Mouse (Mus musculus): ENCODE data around the gene Uqcrc2.

Gene Uqcrc2

DNA sequence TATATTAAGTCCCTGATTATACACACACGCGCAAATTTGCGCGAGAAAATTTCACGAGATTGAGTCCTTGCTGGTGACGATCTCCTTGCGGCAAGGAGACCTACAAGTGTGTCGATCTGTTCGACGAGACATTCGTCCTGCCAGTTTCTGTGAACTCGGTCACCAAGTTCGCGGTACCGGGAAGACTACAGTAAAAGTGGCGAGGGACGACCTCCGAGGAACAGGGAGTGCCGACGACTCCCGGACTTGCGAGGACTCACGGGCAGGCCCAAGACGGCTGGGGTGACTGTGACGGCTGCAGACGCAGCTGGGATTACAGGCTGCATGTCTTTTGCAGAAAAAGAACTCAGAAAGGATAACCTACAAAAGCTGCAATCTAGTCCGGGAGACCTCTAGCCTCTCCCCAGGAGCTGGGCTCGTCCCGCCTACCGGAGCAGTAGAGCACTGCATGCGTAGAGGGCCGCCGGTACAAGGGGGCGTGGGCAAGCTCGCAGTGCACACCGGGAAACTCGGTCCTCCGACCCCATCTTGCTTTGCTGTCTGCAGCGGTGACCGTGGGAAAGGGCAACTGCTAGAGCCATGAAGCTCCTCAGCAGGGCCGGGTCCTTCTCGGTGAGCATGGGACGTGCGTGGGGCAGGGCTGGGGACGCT, at the start of gene Uqcrc2:
TSS of gene Uqcrc2 (plus strand) at position 466 of the 651 bp plus-strand sequence.
- peak; percentile 79 to 80 for DNase-seq (ENCODE audit: low spot score in 2 of 2)

DNA sequence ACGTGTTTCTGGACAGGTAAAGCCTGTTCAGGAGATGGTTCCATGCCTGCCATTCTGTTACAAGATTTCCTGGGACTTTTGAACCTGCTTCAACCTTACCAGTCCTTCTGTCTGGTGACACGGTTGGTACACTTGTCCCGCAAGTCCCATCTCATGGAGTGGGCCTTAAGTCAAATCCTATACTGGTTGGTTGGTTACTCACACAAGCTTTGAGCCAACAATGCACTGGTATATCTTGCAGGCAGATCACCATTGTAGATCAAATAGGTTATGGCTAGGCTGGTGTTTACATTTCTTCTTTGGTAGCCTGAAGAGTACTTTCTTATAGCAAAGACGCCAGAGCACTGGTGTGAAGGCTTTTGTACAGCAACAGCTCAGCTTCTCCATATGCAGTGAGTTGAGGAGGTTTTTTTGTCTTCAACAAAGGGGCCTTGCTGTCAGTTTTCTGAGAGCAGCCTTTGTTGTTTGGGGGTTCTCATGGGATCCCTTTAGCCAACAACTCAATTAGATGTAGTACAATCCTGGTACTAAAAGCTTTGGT, 37.7 kb upstream of the Uqcrc2 start:
- DNase-seq (ENCODE audit: low spot score in 2 of 2), result no peak

DNA sequence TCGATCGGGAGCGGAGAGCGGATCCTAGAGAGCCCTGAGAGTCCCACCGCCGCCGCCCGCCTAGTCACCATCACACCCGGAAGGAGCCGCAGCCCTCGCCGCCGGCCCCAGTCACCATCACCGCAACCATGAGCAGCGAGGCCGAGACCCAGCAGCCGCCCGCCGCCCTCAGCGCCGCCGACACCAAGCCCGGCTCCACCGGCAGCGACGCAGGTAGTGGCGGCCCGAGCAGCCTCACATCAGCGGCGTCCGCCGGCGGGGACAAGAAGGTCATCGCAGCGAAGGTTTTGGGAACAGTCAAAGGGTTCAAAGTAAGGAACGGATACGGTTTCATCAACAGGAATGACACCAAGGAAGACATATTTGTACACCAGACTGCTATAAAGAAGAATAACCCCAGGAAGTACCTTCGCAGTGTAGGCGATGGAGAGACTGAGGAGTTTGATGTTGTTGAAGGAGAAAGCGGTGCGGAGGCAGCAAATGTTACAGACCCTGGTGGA, 37.2 kb upstream of the Uqcrc2 start:
- DNase-seq (ENCODE audit: low spot score in 2 of 2), result peak in 1 of 2 experiments; percentile 3

DNA sequence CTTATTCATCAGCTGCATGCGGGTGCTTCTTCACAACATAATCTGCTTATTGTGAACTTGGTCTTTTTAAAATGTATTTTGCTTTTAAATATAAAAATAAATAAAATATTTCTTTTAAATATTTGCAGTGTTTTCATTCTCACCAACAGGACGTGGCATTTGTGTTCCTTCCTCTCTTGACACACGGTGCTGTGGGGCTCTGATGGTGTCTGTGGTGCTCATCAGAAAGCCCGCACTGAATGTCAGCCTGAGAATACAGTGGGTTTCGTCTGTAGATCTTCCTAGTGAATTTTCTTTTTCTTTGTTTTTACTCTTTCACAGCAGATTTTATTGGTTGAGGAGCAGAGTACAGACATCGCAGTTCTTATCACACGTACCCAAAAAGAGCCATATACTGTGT, 36.6 kb upstream of the Uqcrc2 start:
- DNase-seq (ENCODE audit: low spot score in 2 of 2), result no peak

GRCm38 (mm10) chr7:120620075-120620771, 14.8 kb upstream of the Uqcrc2 start:
- DNase-seq (ENCODE audit: low spot score in 2 of 2), result no peak

DNA sequence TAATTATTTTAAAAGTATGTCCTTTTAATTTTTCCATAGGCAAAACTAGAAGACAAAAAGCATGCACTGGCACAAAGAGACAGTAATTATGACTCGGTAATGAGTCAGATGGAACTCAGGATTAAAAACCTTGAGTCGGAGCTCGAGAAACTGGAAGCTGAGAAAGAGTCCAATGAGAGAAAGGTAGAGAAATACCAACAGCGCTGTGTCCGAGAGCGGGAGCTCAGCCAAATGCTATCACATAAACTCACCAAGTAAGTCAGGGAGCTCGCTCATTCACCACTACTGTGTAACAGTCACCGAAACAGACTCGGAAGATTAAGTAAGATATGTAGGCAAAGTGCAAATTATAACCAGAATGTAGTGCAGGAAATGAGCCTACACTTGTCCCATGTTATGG, 14.1 kb upstream of the Uqcrc2 start:
- no peak for DNase-seq (ENCODE audit: low spot score in 2 of 2)

DNA sequence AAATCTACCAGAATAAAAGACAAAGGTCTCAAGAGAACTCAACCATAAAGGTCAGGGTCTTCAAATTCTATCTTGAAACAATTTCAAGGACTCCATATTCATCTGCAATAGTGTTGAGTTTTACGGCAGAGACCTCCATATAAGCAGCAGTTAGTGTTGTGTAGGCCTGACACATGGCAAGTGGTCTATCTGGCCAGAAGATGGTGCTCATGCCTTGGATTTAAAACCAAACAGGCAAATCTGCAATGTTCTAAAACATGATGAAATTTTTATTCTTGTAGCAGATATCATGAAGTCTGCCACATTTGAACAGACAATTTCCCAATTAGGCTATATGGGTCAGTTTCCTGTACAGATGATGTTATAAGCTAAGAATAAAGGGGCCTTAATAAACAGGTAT, 2.5 kb upstream of the Uqcrc2 start:
- DNase-seq (ENCODE audit: low spot score in 2 of 2), result no peak

DNA sequence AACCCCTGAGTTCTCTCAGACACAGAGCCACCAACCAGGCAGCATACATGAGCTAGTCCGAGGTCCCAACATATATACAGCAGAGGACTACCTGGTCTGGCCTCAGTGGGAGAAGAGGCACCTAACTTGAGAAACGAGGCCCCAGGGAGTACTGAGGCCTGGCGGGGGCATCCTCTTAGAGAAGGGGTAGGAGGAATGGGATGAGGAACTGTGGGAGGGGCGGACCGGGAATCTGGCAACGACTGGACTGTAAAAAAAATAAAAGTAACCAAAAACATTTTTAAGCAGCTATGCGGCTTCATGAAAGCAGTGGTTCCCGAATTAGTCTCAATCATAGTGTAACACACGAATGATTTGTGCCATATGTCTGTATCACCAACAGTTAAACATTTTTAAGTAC, 675 bp upstream of the Uqcrc2 start:
- peak in 1 of 2 experiments; percentile 6 for DNase-seq (ENCODE audit: low spot score in 2 of 2)

DNA sequence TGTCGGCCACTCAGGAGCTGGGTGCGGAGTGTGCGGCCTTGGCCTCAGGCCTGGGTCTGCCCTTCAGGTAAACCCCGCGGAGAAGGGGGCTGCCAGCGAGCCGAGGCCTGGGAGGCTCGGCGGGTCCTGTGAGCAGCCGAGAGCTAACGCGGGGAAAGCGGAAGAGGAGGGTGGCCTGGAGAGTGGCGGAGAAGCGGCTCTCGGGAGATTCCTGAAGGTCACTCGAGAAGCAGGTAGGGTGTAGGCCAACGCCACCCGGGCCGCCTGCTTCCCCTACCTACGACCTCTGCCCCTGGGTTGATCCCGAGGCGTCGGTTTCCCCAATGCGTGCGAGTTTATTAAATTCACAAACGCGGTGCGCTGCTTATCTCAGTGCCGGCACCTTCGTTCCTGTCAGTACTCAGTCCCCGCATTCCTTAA, 396 bp downstream of the Uqcrc2 start:
- no peak for DNase-seq (ENCODE audit: low spot score in 2 of 2)

DNA sequence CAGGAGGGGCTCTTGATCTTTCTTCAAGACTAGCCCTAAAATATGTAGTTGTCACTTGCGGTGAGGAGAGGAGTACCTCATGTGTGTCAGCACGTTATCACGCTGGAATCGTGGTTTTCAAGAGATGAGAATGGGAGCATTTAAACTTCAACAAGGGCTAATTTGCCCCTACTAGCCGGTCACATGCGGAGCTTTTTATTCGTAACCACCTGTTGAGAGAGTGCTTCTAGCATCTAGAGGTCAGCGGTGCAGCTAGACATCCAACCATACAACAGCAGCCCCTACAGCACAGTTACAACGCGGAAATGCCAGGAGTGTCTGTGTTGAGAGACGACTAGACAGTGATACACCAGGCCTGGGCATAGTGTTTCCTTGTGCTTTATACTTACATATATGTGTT, 845 bp downstream of the Uqcrc2 start:
- DNase-seq (ENCODE audit: low spot score in 2 of 2), result no peak

GRCm38 (mm10) chr7:120643217-120643616, 8.2 kb downstream of the Uqcrc2 start:
- DNase-seq (ENCODE audit: low spot score in 2 of 2), result no peak

DNA sequence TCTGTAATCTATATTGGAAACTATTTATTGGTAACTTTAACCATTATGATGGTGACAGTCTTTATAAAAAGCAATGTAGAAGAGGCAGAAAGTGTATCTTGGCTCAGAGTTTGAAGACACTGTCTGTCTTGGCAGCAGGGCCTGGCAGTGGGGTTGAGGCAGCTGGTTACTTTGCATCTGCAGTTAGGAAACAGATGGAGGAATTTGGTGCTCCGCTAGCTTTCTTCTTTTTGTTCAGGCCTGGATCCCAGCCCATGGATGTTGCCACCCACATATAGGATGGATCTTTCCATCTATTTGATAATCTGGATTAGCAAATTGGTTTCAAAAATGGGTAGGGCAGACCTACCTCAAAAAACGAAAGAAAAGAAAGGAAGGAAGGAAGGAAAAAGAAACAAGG, 12.9 kb downstream of the Uqcrc2 start:
- no peak for DNase-seq (ENCODE audit: low spot score in 2 of 2)

GRCm38 (mm10) chr7:120662079-120662478, 27.1 kb downstream of the Uqcrc2 start:
- DNase-seq (ENCODE audit: low spot score in 2 of 2), result no peak

- peak; percentile 35 to 66 for DNase-seq (ENCODE audit: low spot score in 2 of 2)
These were observed 35.3 kb downstream of the Uqcrc2 start, which contains the start of gene Pdzd9 for GRCm38 (mm10) chr7:120670153-120670875. Gene Pdzd9, minus strand, starts transcription at chr7:120670343.

- no peak for DNase-seq (ENCODE audit: low spot score in 2 of 2)
These were observed 36.3 kb downstream of the Uqcrc2 start for GRCm38 (mm10) chr7:120671271-120671670.

GRCm38 (mm10) chr7:120677001-120677643, 42.1 kb downstream of the Uqcrc2 start, which contains the start of gene Mosmo:
Gene Mosmo, plus strand, starts transcription at chr7:120677618.
- peak; percentile 43 to 65 for DNase-seq (ENCODE audit: low spot score in 2 of 2)

- peak; percentile 16 to 33 for DNase-seq (ENCODE audit: low spot score in 2 of 2)
These were observed 43.0 kb downstream of the Uqcrc2 start for GRCm38 (mm10) chr7:120677764-120678531.

DNA sequence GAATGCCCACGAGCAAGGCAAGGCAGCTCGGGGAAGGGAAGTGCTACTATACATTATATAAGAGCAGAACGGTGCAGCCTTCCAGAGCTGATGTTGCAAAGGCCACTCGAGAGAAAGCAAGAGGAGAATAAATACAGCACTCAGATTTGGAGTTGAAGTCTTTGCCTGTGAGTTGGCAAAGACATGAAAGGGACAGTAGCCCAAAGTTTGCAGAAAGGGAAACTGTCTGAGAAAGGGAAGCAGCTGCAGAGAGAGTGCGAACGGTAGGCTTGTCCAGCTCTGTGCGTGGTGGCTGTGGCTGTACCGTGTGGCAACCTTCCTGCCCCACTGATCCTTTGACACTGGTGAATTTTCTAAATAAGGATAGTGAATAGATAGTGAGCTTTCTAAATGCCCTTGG, 44.0 kb downstream of the Uqcrc2 start:
- no peak for DNase-seq (ENCODE audit: low spot score in 2 of 2)

- DNase-seq (ENCODE audit: low spot score in 2 of 2), result no peak
These were observed 47.0 kb downstream of the Uqcrc2 start for GRCm38 (mm10) chr7:120682002-120682401.

DNA sequence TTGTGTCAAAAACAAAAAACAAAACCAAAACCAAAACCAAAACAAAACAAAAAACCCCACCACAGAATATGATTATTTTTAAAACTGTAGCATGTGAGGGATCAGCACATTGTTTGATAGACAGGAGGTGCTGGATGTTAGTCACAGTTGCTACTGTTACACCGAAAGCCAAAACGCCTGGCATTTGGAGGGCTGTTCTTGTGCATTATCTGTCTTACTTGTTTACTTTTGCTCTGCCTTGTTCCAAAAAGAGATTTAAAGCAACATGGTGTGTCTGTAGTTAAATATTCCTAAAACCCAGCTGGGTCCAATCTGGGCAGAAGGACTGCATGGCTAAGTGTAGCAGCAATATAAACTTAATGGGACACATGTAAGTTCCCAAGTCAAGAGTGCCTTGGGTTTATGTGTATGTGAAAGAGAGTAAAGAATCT, 49.8 kb downstream of the Uqcrc2 start:
- no peak for DNase-seq (ENCODE audit: low spot score in 2 of 2)

GRCm38 (mm10) chr7:120685227-120685626, 50.3 kb downstream of the Uqcrc2 start:
- no peak for DNase-seq (ENCODE audit: low spot score in 2 of 2)

Measured in urinary bladder, adult 18-20 months (tissue).